Mouse (Mus musculus): ENCODE measurements around the gene Tmem135. TPM values are rescaled to one million over a fixed set of nuclear protein-coding genes. Genes with fewer than 3 reads are reported as not detected.

Tmem135 gene
- polyA plus RNA-seq, 1 experiment, result 27.6 TPM

GRCm38 (mm10) chr7:89247012-89247710, 156.9 kb downstream of the Tmem135 start:
- no peak for TF ChIP-seq CTCF (IDR thresholded peaks at IDR 0.05; ENCODE audit: extremely low read depth, insufficient read depth, insufficient read length, insufficient replicate concordance)
- no peak for TF ChIP-seq POLR2A (IDR thresholded peaks at IDR 0.05; ENCODE audit: low read depth, low read length)
- 90% methylated on average over 2 of the region's 2 CpGs for WGBS

DNA sequence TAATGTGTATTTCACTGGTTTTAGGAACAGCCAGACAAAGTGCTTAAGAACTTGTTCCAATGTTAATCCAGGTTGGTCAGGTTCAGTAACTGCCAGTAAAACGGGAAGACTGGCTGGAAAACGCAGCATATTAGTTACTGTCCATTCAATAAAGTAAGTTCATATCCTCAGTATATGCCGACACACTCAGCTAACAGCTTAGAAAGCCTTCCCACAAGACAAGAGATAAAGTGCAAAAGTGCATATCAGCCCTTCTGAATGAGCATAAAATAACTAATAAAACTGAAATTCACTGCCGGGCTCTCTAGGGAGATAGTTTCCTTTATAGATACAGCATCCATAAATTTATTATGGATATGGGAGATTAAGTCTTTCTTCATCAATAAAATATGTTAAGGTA, 161.5 kb downstream of the Tmem135 start:
- H3K36me3 ChIP-seq (ENCODE audit: control insufficient read depth, insufficient read depth, low read length), result no peaks in the 10 kb centered on the region
- no peaks in the 10 kb centered on the region for H3K27me3 ChIP-seq (ENCODE audit: control insufficient read depth, insufficient read depth, low read length)
- H3K4me3 ChIP-seq (ENCODE audit: extremely low read depth, insufficient read depth, insufficient read length), result no peak overlapping the region
- no peak overlapping the region for H3K27ac ChIP-seq (ENCODE audit: insufficient read depth, low read length)
- 87% methylated on average over 4 of the region's 4 CpGs for WGBS
- H3K4me1 ChIP-seq (ENCODE audit: control insufficient read depth, insufficient read depth, insufficient read length), result peaks cover 3% of the 10 kb centered on the region; the same call in 1 of the 2 replicates
- no peak for DNase-seq (ENCODE audit: low read depth in 1 of 2, low spot score in 2 of 2)
- TF ChIP-seq POLR2A (IDR thresholded peaks at IDR 0.05; ENCODE audit: low read depth, low read length) (no peak), CTCF (IDR thresholded peaks at IDR 0.05; ENCODE audit: extremely low read depth, insufficient read depth, insufficient read length, insufficient replicate concordance) (no peak)

More at GRCm38 (mm10) chr7:89247012-89247710, 156.9 kb downstream of the Tmem135 start:
- Histone ChIP-seq H3K4me1 (ENCODE audit: control insufficient read depth, insufficient read depth, insufficient read length) (peaks cover 5% of the 10 kb centered on the region; the same call in 1 of the 2 replicates), H3K36me3 (ENCODE audit: control insufficient read depth, insufficient read depth, low read length) (no peaks in the 10 kb centered on the region), H3K27ac (ENCODE audit: insufficient read depth, low read length) (no peak overlapping the region), H3K4me3 (ENCODE audit: extremely low read depth, insufficient read depth, insufficient read length) (no peak overlapping the region), H3K27me3 (ENCODE audit: control insufficient read depth, insufficient read depth, low read length) (no peaks in the 10 kb centered on the region)
- no peak for DNase-seq (ENCODE audit: low read depth in 1 of 2, low spot score in 2 of 2)

DNA sequence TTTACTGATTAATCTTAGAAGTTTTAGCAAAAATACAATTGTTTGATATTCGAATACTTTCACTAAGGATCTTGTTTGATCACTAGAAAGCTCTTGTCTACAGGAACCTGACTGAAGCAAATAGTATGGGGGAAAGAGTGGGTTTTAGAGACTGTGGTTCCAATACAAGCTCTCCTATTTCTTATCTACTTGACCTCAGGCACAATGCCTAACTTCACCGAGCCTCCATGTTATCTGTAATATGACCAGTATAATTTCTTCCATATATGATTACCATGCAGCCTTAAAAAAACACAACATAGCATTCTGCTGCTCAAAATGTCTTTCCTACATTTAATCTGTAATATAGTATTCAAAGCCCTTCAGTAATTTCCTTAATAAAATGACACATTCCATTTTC, 161.9 kb downstream of the Tmem135 start:
- Histone ChIP-seq H3K27ac (ENCODE audit: insufficient read depth, low read length) (no peak overlapping the region), H3K27me3 (ENCODE audit: control insufficient read depth, insufficient read depth, low read length) (no peaks in the 10 kb centered on the region), H3K4me1 (ENCODE audit: control insufficient read depth, insufficient read depth, insufficient read length) (peaks cover 2% of the 10 kb centered on the region; the same call in 1 of the 2 replicates), H3K4me3 (ENCODE audit: extremely low read depth, insufficient read depth, insufficient read length) (no peak overlapping the region), H3K36me3 (ENCODE audit: control insufficient read depth, insufficient read depth, low read length) (no peaks in the 10 kb centered on the region)
- DNase-seq (ENCODE audit: low read depth in 1 of 2, low spot score in 2 of 2), result no peak
- TF ChIP-seq CTCF (IDR thresholded peaks at IDR 0.05; ENCODE audit: extremely low read depth, insufficient read depth, insufficient read length, insufficient replicate concordance) (no peak), POLR2A (IDR thresholded peaks at IDR 0.05; ENCODE audit: low read depth, low read length) (no peak)
- WGBS, result 84% methylated on average over 2 of the region's 2 CpGs

- TF ChIP-seq POLR2A (IDR thresholded peaks at IDR 0.05; ENCODE audit: low read depth, low read length), result no peak
- no peak for TF ChIP-seq CTCF (IDR thresholded peaks at IDR 0.05; ENCODE audit: extremely low read depth, insufficient read depth, insufficient read length, insufficient replicate concordance)
- no peak for DNase-seq (ENCODE audit: low read depth in 1 of 2, low spot score in 2 of 2)
- Histone ChIP-seq H3K36me3 (ENCODE audit: control insufficient read depth, insufficient read depth, low read length) (no peaks in the 10 kb centered on the region), H3K4me3 (ENCODE audit: extremely low read depth, insufficient read depth, insufficient read length) (no peak overlapping the region), H3K4me1 (ENCODE audit: control insufficient read depth, insufficient read depth, insufficient read length) (no peaks in the 10 kb centered on the region), H3K27me3 (ENCODE audit: control insufficient read depth, insufficient read depth, low read length) (no peaks in the 10 kb centered on the region), H3K27ac (ENCODE audit: insufficient read depth, low read length) (no peak overlapping the region)
- 94% methylated on average over 4 of the region's 4 CpGs for WGBS
These were observed 164.4 kb downstream of the Tmem135 start for GRCm38 (mm10) chr7:89239592-89239991.

GRCm38 (mm10) chr7:89236592-89236991, 167.4 kb downstream of the Tmem135 start:
- no peaks in the 10 kb centered on the region for H3K27me3 ChIP-seq (ENCODE audit: control insufficient read depth, insufficient read depth, low read length)
- DNase-seq (ENCODE audit: low read depth in 1 of 2, low spot score in 2 of 2), result no peak
- 64% methylated on average over 2 of the region's 2 CpGs for WGBS
- no peak overlapping the region for H3K4me3 ChIP-seq (ENCODE audit: extremely low read depth, insufficient read depth, insufficient read length)
- no peaks in the 10 kb centered on the region for H3K4me1 ChIP-seq (ENCODE audit: control insufficient read depth, insufficient read depth, insufficient read length)
- no peak overlapping the region for H3K27ac ChIP-seq (ENCODE audit: insufficient read depth, low read length)
- H3K36me3 ChIP-seq (ENCODE audit: control insufficient read depth, insufficient read depth, low read length), result no peaks in the 10 kb centered on the region
- TF ChIP-seq POLR2A (IDR thresholded peaks at IDR 0.05; ENCODE audit: low read depth, low read length) (no peak), CTCF (IDR thresholded peaks at IDR 0.05; ENCODE audit: extremely low read depth, insufficient read depth, insufficient read length, insufficient replicate concordance) (no peak)

DNA sequence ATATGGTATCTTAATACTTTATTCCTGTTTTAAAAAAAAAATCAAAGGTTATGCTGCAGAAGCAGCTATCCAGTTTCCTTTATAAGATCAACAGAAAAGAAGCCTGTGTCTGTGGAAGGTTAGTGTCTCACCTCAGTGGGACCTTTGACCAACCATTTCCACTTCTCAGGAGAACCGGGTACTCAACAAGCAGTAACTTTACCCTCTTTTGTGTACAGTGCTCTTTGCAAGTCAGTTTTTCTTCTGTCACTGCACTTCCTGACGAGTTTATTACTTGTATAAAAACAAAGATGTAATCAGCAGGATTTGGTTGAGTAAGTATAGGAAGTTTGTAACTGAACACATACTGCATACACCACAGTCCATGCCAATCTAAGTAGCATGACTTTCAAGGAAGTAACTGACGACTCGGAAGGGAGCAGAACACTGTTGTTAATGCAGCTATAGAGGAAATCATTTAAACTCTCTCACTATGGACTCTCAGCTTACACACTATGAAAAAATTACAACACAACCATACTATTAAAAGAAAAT, 168.0 kb downstream of the Tmem135 start:
- no peak for DNase-seq (ENCODE audit: low read depth in 1 of 2, low spot score in 2 of 2)
- Histone ChIP-seq H3K36me3 (ENCODE audit: control insufficient read depth, insufficient read depth, low read length) (no peaks in the 10 kb centered on the region), H3K27me3 (ENCODE audit: control insufficient read depth, insufficient read depth, low read length) (no peaks in the 10 kb centered on the region), H3K4me1 (ENCODE audit: control insufficient read depth, insufficient read depth, insufficient read length) (no peaks in the 10 kb centered on the region), H3K4me3 (ENCODE audit: extremely low read depth, insufficient read depth, insufficient read length) (no peak overlapping the region), H3K27ac (ENCODE audit: insufficient read depth, low read length) (no peak overlapping the region)
- TF ChIP-seq POLR2A (IDR thresholded peaks at IDR 0.05; ENCODE audit: low read depth, low read length) (no peak), CTCF (IDR thresholded peaks at IDR 0.05; ENCODE audit: extremely low read depth, insufficient read depth, insufficient read length, insufficient replicate concordance) (no peak)
- whole genome bisulfite sequencing, result 30% methylated on average over 4 of the region's 4 CpGs

Data from spleen, adult 2 months (tissue).